Mouse (Mus musculus): ENCODE data around the gene Sec14l2.

Gene Sec14l2

GRCm38 (mm10) chr11:4122742-4123579 is at the start of gene Sec14l2:
TSS of gene Sec14l2 (minus strand) at chr11:4123415.
- peak; percentile 51 for DNase-seq

GRCm38 (mm10) chr11:4166467-4167090 is 43.4 kb upstream of the Sec14l2 start:
- DNase-seq = no peak

- no peak for DNase-seq
Measured at GRCm38 (mm10) chr11:4164701-4165100, 41.5 kb upstream of the Sec14l2 start.

GRCm38 (mm10) chr11:4160758-4161480 is 37.7 kb upstream of the Sec14l2 start:
- DNase-seq = no peak

GRCm38 (mm10) chr11:4159808-4160708 is 36.8 kb upstream of the Sec14l2 start, which contains the start of the genes Ccdc157 and Sf3a1:
TSS of gene Ccdc157 (minus strand) at chr11:4160293.
TSS of gene Sf3a1 (plus strand) at chr11:4160350.
- DNase-seq = peak; percentile 96

- no peak for DNase-seq
Measured at GRCm38 (mm10) chr11:4158676-4159075, 35.5 kb upstream of the Sec14l2 start.

- no peak for DNase-seq
Measured at GRCm38 (mm10) chr11:4155641-4156040, 32.4 kb upstream of the Sec14l2 start.

GRCm38 (mm10) chr11:4153694-4154093 is 30.5 kb upstream of the Sec14l2 start:
- DNase-seq = no peak

GRCm38 (mm10) chr11:4149886-4150285 is 26.7 kb upstream of the Sec14l2 start:
- no peak for DNase-seq

- no peak for DNase-seq
Measured at GRCm38 (mm10) chr11:4148536-4149156, 25.4 kb upstream of the Sec14l2 start.

- no peak for DNase-seq
Measured at GRCm38 (mm10) chr11:4148120-4148519, 24.9 kb upstream of the Sec14l2 start.

GRCm38 (mm10) chr11:4147098-4147497 is 23.9 kb upstream of the Sec14l2 start:
- DNase-seq = no peak

GRCm38 (mm10) chr11:4146381-4146780 is 23.2 kb upstream of the Sec14l2 start:
- DNase-seq = no peak

- no peak for DNase-seq
Measured at GRCm38 (mm10) chr11:4143281-4144062, 20.3 kb upstream of the Sec14l2 start.

GRCm38 (mm10) chr11:4142352-4142751 is 19.1 kb upstream of the Sec14l2 start:
- no peak for DNase-seq

- DNase-seq = no peak
Measured at GRCm38 (mm10) chr11:4141505-4141904, 18.3 kb upstream of the Sec14l2 start.

GRCm38 (mm10) chr11:4138964-4139363 is 15.7 kb upstream of the Sec14l2 start:
- no peak for DNase-seq

- DNase-seq = peak; percentile 90
Measured at GRCm38 (mm10) chr11:4134986-4135935, 12.0 kb upstream of the Sec14l2 start, which contains the start of gene Rnf215. TSS of gene Rnf215 (plus strand) at chr11:4135202.

- no peak for DNase-seq
Measured at GRCm38 (mm10) chr11:4134400-4134799, 11.2 kb upstream of the Sec14l2 start.

GRCm38 (mm10) chr11:4133450-4133849 is 10.2 kb upstream of the Sec14l2 start:
- peak; percentile 36 for DNase-seq
